Mouse (Mus musculus): Measurements from ENCODE around the gene C1ql4. TPM values are rescaled to one million over a fixed set of nuclear protein-coding genes. Genes with fewer than 3 reads are reported as not detected.

C1ql4 gene
- total RNA-seq (2021) = not detected
- long read RNA-seq, experiment 1 = 0 reads
- long read RNA-seq, experiment 2 = 0 reads

- DNase-seq (ENCODE audit: low spot score in 2 of 2) = no peak
Observed at GRCm38 (mm10) chr15:99087253-99088075, at the start of gene C1ql4. TSS of gene C1ql4 (minus strand) at chr15:99087817.

- DNase-seq (ENCODE audit: low spot score in 2 of 2) = no peak
Observed at GRCm38 (mm10) chr15:99129956-99130910, 42.6 kb upstream of the C1ql4 start.

- DNase-seq (ENCODE audit: low spot score in 2 of 2) = no peak
Observed at GRCm38 (mm10) chr15:99129441-99129840, 41.8 kb upstream of the C1ql4 start.

- DNase-seq (ENCODE audit: low spot score in 2 of 2) = no peak
Observed at GRCm38 (mm10) chr15:99127851-99128522, 40.4 kb upstream of the C1ql4 start.

GRCm38 (mm10) chr15:99126816-99127365 is 39.3 kb upstream of the C1ql4 start:
- peak in 1 of 2 experiments; percentile 24 for DNase-seq (ENCODE audit: low spot score in 2 of 2)

- DNase-seq (ENCODE audit: low spot score in 2 of 2) = peak; percentile 77 to 91
Observed at GRCm38 (mm10) chr15:99126081-99126815, 38.6 kb upstream of the C1ql4 start.

GRCm38 (mm10) chr15:99125711-99126080 is 38.1 kb upstream of the C1ql4 start, which contains the start of gene Spats2:
TSS of gene Spats2 (plus strand) at chr15:99125916.
- no peak for DNase-seq (ENCODE audit: low spot score in 2 of 2)

- DNase-seq (ENCODE audit: low spot score in 2 of 2) = no peak
Observed at GRCm38 (mm10) chr15:99122642-99123041, 35.0 kb upstream of the C1ql4 start.

GRCm38 (mm10) chr15:99120814-99121213 is 33.2 kb upstream of the C1ql4 start:
- DNase-seq (ENCODE audit: low spot score in 2 of 2) = no peak

- no peak for DNase-seq (ENCODE audit: low spot score in 2 of 2)
Observed at GRCm38 (mm10) chr15:99116539-99116938, 28.9 kb upstream of the C1ql4 start.

GRCm38 (mm10) chr15:99115065-99115423 is 27.4 kb upstream of the C1ql4 start:
- no peak for DNase-seq (ENCODE audit: low spot score in 2 of 2)

- DNase-seq (ENCODE audit: low spot score in 2 of 2) = no peak
Observed at GRCm38 (mm10) chr15:99114312-99115064, 26.9 kb upstream of the C1ql4 start.

- no peak for DNase-seq (ENCODE audit: low spot score in 2 of 2)
Observed at GRCm38 (mm10) chr15:99113396-99113975, 25.9 kb upstream of the C1ql4 start.

GRCm38 (mm10) chr15:99112843-99113395 is 25.3 kb upstream of the C1ql4 start:
- no peak for DNase-seq (ENCODE audit: low spot score in 2 of 2)

- no peak for DNase-seq (ENCODE audit: low spot score in 2 of 2)
Observed at GRCm38 (mm10) chr15:99111809-99112208, 24.2 kb upstream of the C1ql4 start.

- no peak for DNase-seq (ENCODE audit: low spot score in 2 of 2)
Observed at GRCm38 (mm10) chr15:99111139-99111538, 23.5 kb upstream of the C1ql4 start.

- DNase-seq (ENCODE audit: low spot score in 2 of 2) = no peak
Observed at GRCm38 (mm10) chr15:99107866-99108265, 20.2 kb upstream of the C1ql4 start.

GRCm38 (mm10) chr15:99105238-99105637 is 17.6 kb upstream of the C1ql4 start:
- DNase-seq (ENCODE audit: low spot score in 2 of 2) = no peak

- no peak for DNase-seq (ENCODE audit: low spot score in 2 of 2)
Observed at GRCm38 (mm10) chr15:99099984-99100383, 12.4 kb upstream of the C1ql4 start.

Measured in gastrocnemius, postnatal 4 days (tissue).